Mouse (Mus musculus) gastrocnemius, postnatal 4 days (tissue): ENCODE data around the gene Megf8. TPM values are rescaled to one million over a fixed set of nuclear protein-coding genes. Genes with fewer than 3 reads are reported as not detected.
"Not testable (repeated sequence)": the region's sequence is repeated elsewhere in the genome, so short reads cannot be mapped to it uniquely, and the experiment has no call there.

ENCODE experiments used
- DNase-seq, 2 experiments: peaks; one replicate each; pipeline ENCODE4 v3.0.0; 2021 to 2022; ENCODE audit warnings: low spot score in 2 of 2, mixed read lengths in 2 of 2
- total RNA-seq, 2 experiments: library from RNA; stranded (reverse); gene quantifications; 2 replicates each; pipeline ENCODE4 v1.2.3; 2021

Megf8 gene
- total RNA-seq, 2 experiments from 2014 or later = 34.9 to 40.4 TPM

DNA sequence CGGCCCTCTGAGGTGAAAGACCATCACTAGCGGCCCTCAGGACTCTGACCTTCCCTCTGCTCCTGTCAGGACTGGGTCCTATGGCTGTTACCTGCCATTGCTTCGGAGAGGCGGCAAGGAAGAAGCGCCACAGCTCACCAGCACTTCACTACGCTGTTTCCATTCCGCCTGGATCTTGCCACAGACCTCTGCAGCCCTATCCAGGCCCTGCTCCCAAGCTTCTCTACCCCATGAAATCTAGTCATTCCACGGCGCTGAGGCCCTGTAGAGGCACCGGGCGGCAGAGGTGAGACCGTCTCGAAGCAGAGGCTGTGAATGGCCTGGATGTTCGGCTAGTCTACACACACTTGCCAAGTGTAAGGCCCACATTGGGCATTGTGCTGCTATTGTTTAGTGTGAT lies 79.7 kb downstream of the Megf8 start:
- no peak for DNase-seq

DNA sequence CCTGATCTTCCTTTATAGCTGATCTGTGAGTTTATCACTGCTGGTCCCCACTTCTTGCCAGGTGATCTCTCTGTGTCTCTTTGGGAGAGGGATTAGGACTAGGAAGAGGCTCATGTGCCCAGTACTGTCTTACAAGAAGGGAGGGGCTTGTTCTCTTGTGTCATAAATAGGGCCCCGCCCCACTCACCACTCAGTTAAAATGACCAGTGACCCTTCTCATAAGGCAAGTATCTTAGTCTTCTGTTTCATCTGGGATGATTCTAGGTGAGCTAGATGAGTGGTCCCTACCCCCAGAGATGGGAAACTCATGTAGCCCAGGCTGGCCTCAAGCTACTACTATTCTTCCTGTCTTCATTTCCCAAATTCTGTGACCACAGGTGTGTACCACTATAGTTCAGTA lies 81.6 kb downstream of the Megf8 start, which contains the start of gene Lipe:
Gene Lipe, minus strand, starts transcription at position 101 of the 400 bp plus-strand sequence.
- no peak for DNase-seq

DNA sequence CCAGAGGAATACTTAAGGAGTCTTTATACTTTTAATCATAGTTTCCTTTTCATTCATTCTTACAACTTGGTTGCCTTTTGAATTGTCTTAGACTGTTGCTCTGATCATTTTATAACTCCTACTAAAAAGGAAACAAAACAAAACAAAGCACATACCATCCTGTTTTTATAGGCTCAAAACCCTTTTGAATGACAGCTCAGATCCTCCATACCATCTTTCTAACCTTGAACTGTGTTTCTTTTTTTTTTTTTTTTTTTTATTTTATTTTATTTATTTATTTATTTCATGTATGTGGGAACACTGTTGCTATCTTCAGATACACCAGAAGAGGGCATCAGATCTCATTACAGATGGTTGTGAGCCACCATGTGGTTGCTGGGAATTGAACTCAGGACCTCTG lies 82.1 kb downstream of the Megf8 start:
- DNase-seq = not testable (repeated sequence)

DNA sequence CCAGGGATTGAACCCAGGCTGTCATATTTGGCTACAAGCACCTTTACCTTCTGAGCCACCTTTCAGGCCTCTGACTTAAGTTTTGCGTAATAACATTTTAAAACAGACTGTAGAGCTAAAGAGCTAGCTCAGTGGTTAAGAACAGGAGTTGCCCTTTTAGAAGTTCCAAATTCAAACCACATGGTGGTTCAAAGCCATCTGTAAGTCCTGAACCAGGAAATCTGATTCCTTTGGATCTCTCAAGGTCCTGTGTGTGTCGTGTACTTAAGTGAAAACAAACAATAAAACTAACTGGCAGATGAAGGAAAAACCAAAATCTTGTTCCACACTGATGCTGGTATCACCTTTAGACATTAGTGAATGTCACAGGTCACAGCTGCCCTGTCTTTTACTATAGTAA lies 84.6 kb downstream of the Megf8 start:
- no peak for DNase-seq

DNA sequence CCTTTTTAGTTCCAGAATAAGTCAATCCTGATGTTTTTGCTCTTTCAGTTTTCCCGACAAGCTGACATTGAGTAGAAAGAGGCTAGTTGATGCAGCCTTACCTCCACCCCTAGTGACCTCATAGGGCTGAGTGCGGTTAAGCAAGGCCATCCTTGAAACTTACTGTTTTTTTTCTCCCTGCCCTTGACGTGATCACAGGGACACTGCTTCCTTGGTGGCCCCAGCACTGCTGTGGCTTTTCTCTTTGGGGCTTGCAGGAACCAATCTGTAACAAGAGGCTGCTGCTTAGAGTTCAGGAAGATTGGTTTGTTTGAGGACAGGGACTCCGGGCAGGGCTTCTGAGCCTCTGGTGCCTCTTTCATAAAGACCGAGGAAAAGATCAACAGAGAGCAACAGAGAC lies 85.0 kb downstream of the Megf8 start:
- no peak for DNase-seq

DNA sequence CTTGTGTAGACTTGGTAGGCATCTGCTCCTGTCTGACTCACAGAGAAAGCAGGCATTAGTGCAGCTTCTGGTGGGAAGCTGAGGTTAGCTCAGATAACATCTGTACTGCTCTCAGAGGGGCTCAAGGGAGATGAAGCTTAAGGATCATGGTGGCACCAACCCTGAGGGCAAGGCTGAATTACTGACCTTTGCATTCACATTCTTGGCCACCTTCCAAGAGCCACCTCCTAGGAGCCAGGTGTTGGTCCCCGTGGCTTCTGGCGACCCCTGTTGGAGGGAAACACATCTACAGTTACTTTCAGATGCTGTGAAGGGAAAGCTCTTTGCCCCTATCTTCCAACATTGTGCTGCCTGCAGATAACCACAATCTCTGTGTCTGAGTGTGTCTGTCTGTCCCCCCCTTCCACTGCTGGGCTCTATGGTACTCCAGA lies 85.7 kb downstream of the Megf8 start:
- DNase-seq = no peak

DNA sequence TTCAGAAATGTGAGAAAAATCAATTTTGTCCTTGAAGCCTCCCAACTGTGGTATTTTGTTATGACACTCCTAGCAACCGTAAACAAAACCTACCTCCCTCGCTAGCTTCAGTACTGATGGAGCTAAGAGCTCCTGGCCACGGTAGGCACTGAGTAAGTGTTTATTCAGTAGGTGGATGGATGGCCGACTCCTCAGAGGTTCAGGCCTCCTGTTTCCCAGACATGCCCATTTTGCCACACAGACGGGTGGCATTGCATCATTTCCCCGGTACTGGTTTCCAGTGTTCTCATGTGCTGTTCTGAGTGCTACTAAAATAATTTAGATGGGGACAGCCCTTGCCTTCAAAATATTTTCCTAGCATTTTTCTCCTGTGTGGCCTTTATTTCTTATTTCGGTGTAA lies 89.5 kb downstream of the Megf8 start:
- no peak for DNase-seq

DNA sequence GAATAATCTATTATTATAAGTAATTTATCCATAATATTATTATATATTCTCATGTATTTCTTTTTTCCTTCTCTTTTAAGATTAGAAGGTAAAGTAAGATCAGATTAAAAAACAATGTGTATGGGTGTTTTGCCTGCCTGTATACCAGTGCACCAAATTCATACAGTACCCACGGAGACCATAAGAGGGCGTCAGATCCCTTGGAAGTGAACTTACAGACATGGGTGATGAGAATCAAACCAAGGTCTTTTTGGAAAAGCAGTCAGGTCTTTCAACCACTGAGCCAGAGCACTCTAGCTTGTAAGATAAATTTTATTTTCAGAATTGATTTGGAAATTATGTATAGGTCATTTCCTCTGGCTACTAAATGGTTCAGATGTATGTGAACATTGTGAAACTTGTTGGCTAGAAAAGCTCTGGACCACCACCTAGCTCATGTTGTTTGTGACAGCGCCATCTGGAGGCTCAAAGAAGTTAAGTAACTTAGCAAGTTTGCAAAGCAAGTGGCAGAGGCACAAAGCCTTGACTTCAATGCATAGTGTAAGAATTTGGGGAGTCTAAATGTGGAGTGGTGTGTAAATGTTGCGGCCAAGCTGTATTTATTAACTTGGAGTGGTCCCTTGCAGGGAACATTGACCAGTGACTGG lies 92.3 kb downstream of the Megf8 start:
- DNase-seq = no peak

DNA sequence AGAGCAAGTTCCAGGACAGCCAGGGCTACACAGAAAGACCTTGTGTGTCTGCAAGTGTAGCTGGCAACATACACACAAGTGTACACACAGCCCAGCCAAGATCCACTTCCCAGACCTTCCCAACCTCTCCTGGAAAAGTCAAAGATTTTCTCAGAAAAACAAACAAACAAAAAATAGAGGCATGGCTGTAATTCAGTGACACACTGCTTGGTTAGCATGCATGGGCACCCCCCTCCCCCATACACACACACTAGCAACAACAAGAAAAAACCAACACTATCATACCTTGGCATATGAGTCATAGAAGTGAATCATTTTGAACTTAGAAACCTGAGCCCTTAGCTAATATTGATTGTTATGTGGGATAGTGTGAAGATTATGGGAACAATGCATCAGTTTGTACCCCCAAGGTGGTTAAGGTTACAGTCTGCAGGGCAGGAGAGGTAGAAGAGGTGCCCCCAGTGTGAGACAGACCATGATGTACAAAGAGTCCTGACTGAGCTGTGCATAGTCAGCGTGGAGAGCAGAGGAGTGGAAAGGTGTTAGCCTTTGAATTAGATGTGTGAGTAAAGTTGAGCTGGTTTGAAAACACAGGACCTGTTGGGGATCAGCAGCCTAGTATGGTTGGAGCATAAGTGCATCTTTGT lies 94.1 kb downstream of the Megf8 start:
- no peak for DNase-seq

DNA sequence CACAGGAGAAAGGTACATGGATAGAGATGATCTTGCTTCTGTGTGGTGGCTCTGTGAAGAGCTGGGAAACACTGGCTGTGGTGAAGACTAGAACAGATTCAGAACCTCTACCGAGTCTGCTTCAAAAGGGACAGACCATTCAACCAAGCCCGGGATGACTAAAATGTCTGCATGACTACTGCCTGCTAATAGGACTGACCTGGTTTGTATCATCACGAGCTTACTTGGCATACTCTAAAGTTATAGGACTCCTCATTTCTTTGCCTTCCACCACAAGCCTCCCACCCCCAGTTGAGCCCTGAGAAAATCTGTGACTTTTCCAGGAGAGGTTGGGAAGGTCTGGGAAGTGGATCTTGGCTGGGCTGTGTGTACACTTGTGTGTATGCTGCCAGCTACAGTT lies 94.9 kb downstream of the Megf8 start:
- no peak for DNase-seq

DNA sequence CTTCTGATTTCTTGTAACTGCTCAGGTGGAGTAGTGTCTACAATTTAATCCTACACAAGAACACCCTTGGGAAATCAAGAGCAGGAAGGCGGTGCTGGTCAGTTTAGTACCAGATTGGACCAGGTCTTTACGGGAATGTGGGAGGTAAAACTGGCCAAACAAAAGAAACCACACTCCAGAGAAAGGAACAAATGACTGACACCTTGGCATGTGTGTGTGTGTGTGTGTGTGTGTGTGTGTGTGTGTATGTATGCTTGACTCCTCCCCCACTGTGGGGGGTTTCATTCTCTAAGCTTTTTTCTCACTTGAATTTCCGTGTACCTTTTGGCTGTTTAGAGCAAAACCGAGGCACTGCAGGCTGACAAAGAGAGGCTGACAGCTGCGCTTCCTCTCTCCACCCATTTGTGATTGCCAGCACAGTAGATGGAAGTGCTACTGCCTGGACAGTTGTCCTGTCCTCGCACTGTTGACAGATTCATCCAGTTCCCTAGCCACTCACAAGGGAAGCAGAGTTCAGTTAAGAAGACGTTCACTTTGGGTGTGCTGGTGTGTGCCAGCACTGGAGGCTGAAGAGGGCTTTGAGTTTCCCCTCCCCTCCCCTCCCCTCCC lies 96.0 kb downstream of the Megf8 start, which contains the start of gene Cxcl17:
Gene Cxcl17, minus strand, starts transcription at position 54 of the 609 bp plus-strand sequence.
- DNase-seq = no peak

Other genes with a start within 250 kb of the Megf8 start
- gene Grik5, start 244.8 kb upstream of the Megf8 start, total RNA-seq = 10 to 100 TPM; 14.6 to 17.1 TPM
- 10 to 100 TPM; 10.7 to 11.4 TPM for gene Zfp574, start 244.6 kb upstream of the Megf8 start, total RNA-seq
- gene Pou2f2, start 137.4 kb upstream of the Megf8 start, total RNA-seq = under 1 TPM; 0.52 to 0.91 TPM
- gene Dedd2, start 96.5 kb upstream of the Megf8 start, total RNA-seq = 1 to 10 TPM; 6.6 to 8.3 TPM
- 10 to 100 TPM; 10.6 to 11.3 TPM for gene Zfp526, start 95.7 kb upstream of the Megf8 start, total RNA-seq
- 10 to 100 TPM; 62.8 to 63.2 TPM for gene Gsk3a, start 79.3 kb upstream of the Megf8 start, total RNA-seq
- 10 to 100 TPM; 32.7 to 34.6 TPM for gene Erf, start 66.4 kb upstream of the Megf8 start, total RNA-seq
- gene Cic, start 49.5 kb upstream of the Megf8 start, total RNA-seq = 100 to 1,000 TPM; 107 to 113 TPM
- 10 to 100 TPM; 27.1 to 33.1 TPM for gene Pafah1b3, start 19.2 kb upstream of the Megf8 start, total RNA-seq
- gene Prr19, start 15.8 kb upstream of the Megf8 start, total RNA-seq = not detected
- gene Tmem145, start 11.1 kb upstream of the Megf8 start, total RNA-seq = under 1 TPM; 0.23 to 0.29 TPM
- not detected for gene Cnfn, start 52.6 kb downstream of the Megf8 start, total RNA-seq
- gene Lipe, start 81.5 kb downstream of the Megf8 start, total RNA-seq = 10 to 100 TPM; 25.4 to 37.7 TPM
- not detected for gene Cxcl17, start 95.7 kb downstream of the Megf8 start, total RNA-seq
- 1 to 10 TPM; 5.5 to 6.1 TPM for gene Ceacam1, start 160.4 kb downstream of the Megf8 start, total RNA-seq
- 1 to 10 TPM in 1 of 2 experiments, under 1 TPM in 1; 0.47 to 1.3 TPM for gene Ceacam2, start 222.7 kb downstream of the Megf8 start, total RNA-seq